Mouse (Mus musculus): ENCODE data around the gene Ppp1r13b. TPM values are rescaled to one million over a fixed set of nuclear protein-coding genes. Genes with fewer than 3 reads are reported as not detected.

Ppp1r13b gene
- polyA plus RNA-seq, 1 experiment from 2014 or later, result 22.7 TPM

- no peak for TF ChIP-seq CTCF (IDR thresholded peaks at IDR 0.05)
- no peak for TF ChIP-seq EP300 (IDR thresholded peaks at IDR 0.05)
- Histone ChIP-seq H3K27me3 (replicated peaks; ENCODE audit: insufficient read depth, low read length) (no peaks in the 10 kb centered on the region), H3K9me3 (ENCODE audit: low read length) (no peaks in the 10 kb centered on the region), H3K4me2 (replicated peaks; ENCODE audit: low read depth, low read length) (no peak overlapping the region), H3K36me3 (ENCODE audit: insufficient read depth, low read length) (peaks cover 41% of the 10 kb centered on the region), H3K4me3 (ENCODE audit: low read depth, low read length) (no peak overlapping the region), H3K9ac (replicated peaks; ENCODE audit: low read depth) (no peak overlapping the region), H3K4me1 (ENCODE audit: insufficient read depth, low read depth, low read length) (no peaks in the 10 kb centered on the region), H3K27ac (ENCODE audit: low read length) (no peak overlapping the region)
- ATAC-seq, result no peak
- 73% methylated on average over 10 of the region's 10 CpGs for WGBS
- DNase-seq (ENCODE audit: low spot score), result no peak
Observed at GRCm38 (mm10) chr12:111800459-111801183, 107.3 kb downstream of the Ppp1r13b start.

GRCm38 (mm10) chr12:111798493-111798892 lies 109.4 kb downstream of the Ppp1r13b start:
- DNase-seq (ENCODE audit: low spot score) (no peak), ATAC-seq (no peak)
- H3K4me1 ChIP-seq (ENCODE audit: insufficient read depth, low read depth, low read length), result no peaks in the 10 kb centered on the region
- TF ChIP-seq EP300 (IDR thresholded peaks at IDR 0.05), result no peak
- TF ChIP-seq CTCF (IDR thresholded peaks at IDR 0.05), result no peak
- no peak overlapping the region for H3K9ac ChIP-seq (replicated peaks; ENCODE audit: low read depth)
- no peak overlapping the region for H3K27ac ChIP-seq (ENCODE audit: low read length)
- H3K36me3 ChIP-seq (ENCODE audit: insufficient read depth, low read length), result peaks cover 54% of the 10 kb centered on the region
- H3K4me3 ChIP-seq (ENCODE audit: low read depth, low read length), result no peak overlapping the region
- H3K27me3 ChIP-seq (replicated peaks; ENCODE audit: insufficient read depth, low read length), result no peaks in the 10 kb centered on the region
- WGBS, result 91% methylated on average over 13 of the region's 13 CpGs
- no peaks in the 10 kb centered on the region for H3K9me3 ChIP-seq (ENCODE audit: low read length)
- no peak overlapping the region for H3K4me2 ChIP-seq (replicated peaks; ENCODE audit: low read depth, low read length)

GRCm38 (mm10) chr12:111797251-111797650 lies 110.7 kb downstream of the Ppp1r13b start:
- Histone ChIP-seq H3K4me2 (replicated peaks; ENCODE audit: low read depth, low read length) (no peak overlapping the region), H3K9ac (replicated peaks; ENCODE audit: low read depth) (no peak overlapping the region), H3K4me1 (ENCODE audit: insufficient read depth, low read depth, low read length) (no peaks in the 10 kb centered on the region), H3K4me3 (ENCODE audit: low read depth, low read length) (no peak overlapping the region), H3K9me3 (ENCODE audit: low read length) (no peaks in the 10 kb centered on the region), H3K27ac (ENCODE audit: low read length) (no peak overlapping the region), H3K27me3 (replicated peaks; ENCODE audit: insufficient read depth, low read length) (no peaks in the 10 kb centered on the region), H3K36me3 (ENCODE audit: insufficient read depth, low read length) (peaks cover 60% of the 10 kb centered on the region)
- DNase-seq (ENCODE audit: low spot score) (no peak), ATAC-seq (no peak)
- no peak for TF ChIP-seq CTCF (IDR thresholded peaks at IDR 0.05)
- no peak for TF ChIP-seq EP300 (IDR thresholded peaks at IDR 0.05)
- 75% methylated on average over 8 of the region's 8 CpGs for whole genome bisulfite sequencing

GRCm38 (mm10) chr12:111795180-111795895 lies 112.6 kb downstream of the Ppp1r13b start:
- 87% methylated on average over 28 of the region's 28 CpGs for WGBS
- no peak overlapping the region for H3K27ac ChIP-seq (ENCODE audit: low read length)
- H3K4me2 ChIP-seq (replicated peaks; ENCODE audit: low read depth, low read length), result no peak overlapping the region
- no peaks in the 10 kb centered on the region for H3K27me3 ChIP-seq (replicated peaks; ENCODE audit: insufficient read depth, low read length)
- H3K9ac ChIP-seq (replicated peaks; ENCODE audit: low read depth), result no peak overlapping the region
- DNase-seq (ENCODE audit: low spot score), result no peak
- no peaks in the 10 kb centered on the region for H3K4me1 ChIP-seq (ENCODE audit: insufficient read depth, low read depth, low read length)
- H3K4me3 ChIP-seq (ENCODE audit: low read depth, low read length), result no peak overlapping the region
- no peaks in the 10 kb centered on the region for H3K9me3 ChIP-seq (ENCODE audit: low read length)
- TF ChIP-seq CTCF (IDR thresholded peaks at IDR 0.05), result no peak
- TF ChIP-seq EP300 (IDR thresholded peaks at IDR 0.05), result no peak
- peaks cover 54% of the 10 kb centered on the region for H3K36me3 ChIP-seq (ENCODE audit: insufficient read depth, low read length)
- no peak; the same call in 1 of the 2 replicates for ATAC-seq

DNA sequence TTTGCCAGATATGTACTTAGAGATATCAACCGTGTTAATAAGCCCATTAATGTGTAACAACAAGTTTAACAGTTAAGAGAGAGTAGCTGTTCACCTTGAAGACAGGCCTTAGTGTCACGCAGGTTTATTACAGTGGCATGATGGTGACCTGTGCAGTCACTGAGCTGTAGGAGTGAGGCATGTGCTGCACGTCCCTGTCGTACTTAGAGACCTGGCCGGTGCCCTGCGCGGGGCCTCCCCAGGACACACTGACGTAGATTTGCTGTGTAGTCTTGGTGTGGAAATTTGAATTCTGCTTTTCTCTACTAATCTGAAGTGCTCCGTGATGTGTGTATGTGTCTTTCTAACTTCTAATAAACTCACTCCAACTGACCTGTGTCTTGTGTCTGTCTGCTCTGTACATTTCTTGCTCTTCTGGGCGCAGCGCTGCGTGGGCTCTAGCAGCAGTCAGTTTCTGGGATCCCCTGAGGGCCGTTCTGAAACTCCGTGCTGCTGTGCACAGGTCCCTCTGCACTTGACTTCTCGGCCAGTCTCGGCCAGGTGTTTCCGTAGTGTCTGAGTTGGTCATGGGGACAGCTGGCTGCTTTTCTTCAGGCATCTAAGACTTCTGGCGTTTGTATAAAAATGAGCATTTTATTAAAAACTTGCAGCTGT lies 113.3 kb downstream of the Ppp1r13b start:
- no peaks in the 10 kb centered on the region for H3K4me1 ChIP-seq (ENCODE audit: insufficient read depth, low read depth, low read length)
- DNase-seq (ENCODE audit: low spot score) (no peak), ATAC-seq (no peak)
- H3K9me3 ChIP-seq (ENCODE audit: low read length), result no peaks in the 10 kb centered on the region
- H3K4me2 ChIP-seq (replicated peaks; ENCODE audit: low read depth, low read length), result no peak overlapping the region
- H3K4me3 ChIP-seq (ENCODE audit: low read depth, low read length), result no peak overlapping the region
- WGBS, result 89% methylated on average over 18 of the region's 18 CpGs
- no peak for TF ChIP-seq CTCF (IDR thresholded peaks at IDR 0.05)
- no peak for TF ChIP-seq EP300 (IDR thresholded peaks at IDR 0.05)
- peaks cover 58% of the 10 kb centered on the region for H3K36me3 ChIP-seq (ENCODE audit: insufficient read depth, low read length)
- no peak overlapping the region for H3K27ac ChIP-seq (ENCODE audit: low read length)
- no peak overlapping the region for H3K9ac ChIP-seq (replicated peaks; ENCODE audit: low read depth)
- no peaks in the 10 kb centered on the region for H3K27me3 ChIP-seq (replicated peaks; ENCODE audit: insufficient read depth, low read length)

DNA sequence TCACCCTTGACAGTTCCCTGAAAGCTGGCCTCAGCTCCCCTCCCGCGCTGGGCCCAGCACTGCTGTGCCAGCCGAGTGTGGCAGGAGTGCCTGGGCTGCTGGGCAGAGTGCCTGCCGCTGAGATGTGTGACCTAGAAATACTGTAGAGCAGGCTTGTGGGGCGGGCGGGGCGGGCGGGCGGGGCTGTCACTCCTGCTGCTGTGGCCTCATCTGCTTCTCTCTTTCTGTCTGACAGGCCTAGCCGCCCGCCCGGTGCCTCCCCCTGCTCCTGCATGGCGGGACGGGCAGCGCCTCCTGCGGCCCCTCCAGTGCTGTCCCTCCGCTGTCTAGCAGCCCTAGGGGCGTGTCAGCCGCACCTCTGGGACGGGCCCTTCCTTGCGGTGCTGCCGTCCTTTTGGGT lies 113.8 kb downstream of the Ppp1r13b start:
- TF ChIP-seq CTCF (IDR thresholded peaks at IDR 0.05), result no peak
- no peak for TF ChIP-seq EP300 (IDR thresholded peaks at IDR 0.05)
- WGBS, result 68% methylated on average over 22 of the region's 22 CpGs
- H3K36me3 ChIP-seq (ENCODE audit: insufficient read depth, low read length), result peaks cover 59% of the 10 kb centered on the region
- no peaks in the 10 kb centered on the region for H3K4me1 ChIP-seq (ENCODE audit: insufficient read depth, low read depth, low read length)
- DNase-seq (ENCODE audit: low spot score), result no peak
- peak; percentile 30 for ATAC-seq
- H3K9me3 ChIP-seq (ENCODE audit: low read length), result no peaks in the 10 kb centered on the region
- no peak overlapping the region for H3K9ac ChIP-seq (replicated peaks; ENCODE audit: low read depth)
- H3K4me2 ChIP-seq (replicated peaks; ENCODE audit: low read depth, low read length), result no peak overlapping the region
- no peaks in the 10 kb centered on the region for H3K27me3 ChIP-seq (replicated peaks; ENCODE audit: insufficient read depth, low read length)
- H3K27ac ChIP-seq (ENCODE audit: low read length), result no peak overlapping the region
- H3K4me3 ChIP-seq (ENCODE audit: low read depth, low read length), result no peak overlapping the region

All from lung, postnatal 0 days (tissue).